9 mouse cellular contexts compared by ENCODE assay signal in the genomic region with DNA sequence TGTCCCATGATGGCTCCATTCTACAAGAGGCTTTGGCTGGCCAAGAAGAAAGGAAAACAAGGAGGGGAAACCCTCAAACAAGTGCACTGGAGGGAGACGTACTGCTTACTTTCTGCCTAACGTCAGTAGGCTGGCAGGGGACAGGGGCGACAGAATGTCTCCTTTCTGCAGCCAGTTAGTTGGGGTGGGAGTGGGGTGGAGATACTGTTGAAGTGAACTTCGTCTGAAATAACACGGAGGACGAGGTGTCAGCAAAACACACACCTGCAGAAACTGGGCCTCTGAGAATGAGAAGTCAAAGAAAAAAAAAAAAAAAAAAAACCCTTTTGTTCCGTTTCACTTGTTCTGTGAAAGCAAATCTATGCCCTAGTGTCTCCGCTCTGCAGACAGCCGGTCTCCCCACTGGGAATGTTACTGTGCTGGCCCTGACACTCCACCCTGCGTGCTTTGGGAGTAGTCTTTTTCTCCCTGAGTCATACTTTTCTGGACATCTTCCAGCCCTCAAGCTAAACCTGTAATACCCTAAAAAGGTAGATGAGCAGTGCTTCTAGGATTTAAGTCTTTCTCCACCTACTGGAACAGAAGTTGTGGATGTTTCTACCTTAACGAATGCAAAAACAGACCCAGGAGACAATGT.
DNase-seq lines count a peak whose midpoint lies in the region; ATAC-seq lines count a peak whose summit lies in the region.
"Had no signal": no experiment of that assay in that cellular context is flagged by ENCODE, and none has a peak within 500 bp of the region (broad histone marks: within the 10 kb centered on the region; RNA-seq: fewer than 3 reads in every experiment).

No protein-coding gene starts in this region.

- H3K4me3 ChIP-seq in lung, embryonic 16.5 days (ENCODE audit: low read length): no peak overlapping the region
- H3K4me3 ChIP-seq in heart, embryonic 16.5 days (ENCODE audit: low read length): no peak overlapping the region
- H3K4me3 ChIP-seq in stomach, embryonic 15.5 days (replicated peaks): no peak overlapping the region
- H3K4me3 ChIP-seq in forebrain, embryonic 16.5 days (replicated peaks; ENCODE audit: low read length): no peak overlapping the region
- H3K4me3 ChIP-seq: limb, embryonic 15.5 days had no signal

- peak overlapping the region; percentile 38 for H3K27ac ChIP-seq in lung, embryonic 16.5 days (ENCODE audit: low read length)
- H3K27ac ChIP-seq in heart, embryonic 16.5 days (ENCODE audit: low read length): peak overlapping the region; percentile 78
- H3K27ac ChIP-seq in stomach, embryonic 15.5 days: peak overlapping the region; percentile 80
- H3K27ac ChIP-seq in forebrain, embryonic 16.5 days (ENCODE audit: low read length): no peak overlapping the region
- H3K27ac ChIP-seq: limb, embryonic 15.5 days had no signal

- no peak for DNase-seq in lung, postnatal 10 days
- DNase-seq in adrenal gland, postnatal 10 days: peak; percentile 49
- DNase-seq in embryo, embryonic 9.5 days (ENCODE audit: extremely low spot score): no peak
- DNase-seq in gastrocnemius, postnatal 36 days: no peak

- no peak overlapping the region for H3K9ac ChIP-seq in lung, embryonic 16.5 days (ENCODE audit: low read length)
- peak overlapping the region; percentile 44 for H3K9ac ChIP-seq in heart, embryonic 16.5 days (ENCODE audit: low read length)
- H3K9ac ChIP-seq in stomach, embryonic 15.5 days: no peak overlapping the region
- no peak overlapping the region for H3K9ac ChIP-seq in forebrain, embryonic 16.5 days (replicated peaks; ENCODE audit: low read depth, low read length)
- H3K9ac ChIP-seq: limb, embryonic 15.5 days had no signal

- no peaks in the 10 kb centered on the region for H3K9me3 ChIP-seq in lung, embryonic 16.5 days (ENCODE audit: control insufficient read depth, low read length)
- no peaks in the 10 kb centered on the region for H3K9me3 ChIP-seq in heart, embryonic 16.5 days (replicated peaks; ENCODE audit: control insufficient read depth, low read length)
- H3K9me3 ChIP-seq in stomach, embryonic 15.5 days: no peaks in the 10 kb centered on the region
- H3K9me3 ChIP-seq in forebrain, embryonic 16.5 days (ENCODE audit: control insufficient read depth, low read length): no peaks in the 10 kb centered on the region
- H3K9me3 ChIP-seq: limb, embryonic 15.5 days had no signal

- WGBS in lung, embryonic 16.5 days: 44% methylated on average over 11 of the region's 11 CpGs
- WGBS in heart, embryonic 16.5 days: 26% methylated on average over 11 of the region's 11 CpGs
- WGBS in stomach, embryonic 15.5 days: 33% methylated on average over 11 of the region's 11 CpGs
- WGBS in forebrain, embryonic 16.5 days: 42% methylated on average over 11 of the region's 11 CpGs

- intact Hi-C loops in gastrocnemius, postnatal 36 days (cut with DNase I): no loop called here

- H3K4me2 ChIP-seq in lung, embryonic 16.5 days (ENCODE audit: low read depth, low read length): no peak overlapping the region
- H3K4me2 ChIP-seq in heart, embryonic 16.5 days (ENCODE audit: low read depth, low read length): 0 out of 2 replicates have a peak overlapping the region, but pooled peaks have one; percentile 18
- peak overlapping the region; percentile 3; the same call in 1 of the 2 replicates for H3K4me2 ChIP-seq in stomach, embryonic 15.5 days
- H3K4me2 ChIP-seq in forebrain, embryonic 16.5 days (ENCODE audit: low read length): no peak overlapping the region
- H3K4me2 ChIP-seq: limb, embryonic 15.5 days had no signal

- no peaks in the 10 kb centered on the region for H3K27me3 ChIP-seq in lung, embryonic 16.5 days (ENCODE audit: control insufficient read depth, insufficient read depth, low read depth, low read length)
- H3K27me3 ChIP-seq in heart, embryonic 16.5 days (ENCODE audit: control insufficient read depth, insufficient read depth, low read length): no peaks in the 10 kb centered on the region
- no peaks in the 10 kb centered on the region for H3K27me3 ChIP-seq in stomach, embryonic 15.5 days (replicated peaks)
- no peaks in the 10 kb centered on the region for H3K27me3 ChIP-seq in forebrain, embryonic 16.5 days (replicated peaks; ENCODE audit: control insufficient read depth, insufficient read depth, low read length)

- no peak; the same call in 1 of the 2 replicates for ATAC-seq in lung, embryonic 16.5 days (ENCODE audit: low read depth)
- ATAC-seq in heart, embryonic 16.5 days (replicated peaks; ENCODE audit: extremely low read depth, insufficient read depth, low FRiP score): 0 out of 2 replicates have a peak, but pooled peaks have one; percentile 43
- no peak for ATAC-seq in stomach, embryonic 15.5 days (ENCODE audit: insufficient read depth, low FRiP score, low read depth)
- no peak for ATAC-seq in forebrain, embryonic 16.5 days

- no peaks in the 10 kb centered on the region for H3K36me3 ChIP-seq in lung, embryonic 16.5 days (ENCODE audit: control insufficient read depth, insufficient read depth, low read length)
- H3K36me3 ChIP-seq in heart, embryonic 16.5 days (ENCODE audit: control insufficient read depth, insufficient read depth): 0 out of 2 replicates have a peak, but pooled peaks cover 2% of the 10 kb centered on the region
- H3K36me3 ChIP-seq in stomach, embryonic 15.5 days: no peaks in the 10 kb centered on the region
- no peaks in the 10 kb centered on the region for H3K36me3 ChIP-seq in forebrain, embryonic 16.5 days (ENCODE audit: control insufficient read depth, insufficient read depth)
- H3K36me3 ChIP-seq: limb, embryonic 15.5 days had no signal

- H3K4me1 ChIP-seq in lung, embryonic 16.5 days (replicated peaks; ENCODE audit: control insufficient read depth, insufficient read depth, low read length): peaks cover 58% of the 10 kb centered on the region
- peaks cover 79% of the 10 kb centered on the region for H3K4me1 ChIP-seq in heart, embryonic 16.5 days (ENCODE audit: control insufficient read depth, insufficient read depth, low read length)
- H3K4me1 ChIP-seq in stomach, embryonic 15.5 days: peaks cover 55% of the 10 kb centered on the region
- H3K4me1 ChIP-seq in forebrain, embryonic 16.5 days (replicated peaks; ENCODE audit: control insufficient read depth, insufficient read depth, low read length): peaks cover 45% of the 10 kb centered on the region

Comparison
In these comparisons a context has a peak if more than half of its experiments do, and no peak if none do; other contexts are left out.
1. H3K4me2 ChIP-seq: peak in heart, embryonic 16.5 days (single experiment) and stomach, embryonic 15.5 days (single experiment); none in lung, embryonic 16.5 days (single experiment) and forebrain, embryonic 16.5 days (single experiment).